Mouse (Mus musculus) liver, adult 10 weeks (tissue): ENCODE measurements around the gene Tas2r116. TPM values are rescaled to one million over a fixed set of nuclear protein-coding genes. Genes with fewer than 3 reads are reported as not detected.

Experiments
- polyA plus RNA-seq: library from polyadenylated mRNA; stranded (reverse); fragments of 350-450 nt; fragmentation: Illumina TruSeq; extraction: RNeasy Lipid Tissue Mini Kit (QIAGEN cat#74804); gene quantifications from one replicate; pipeline ENCODE4 v1.2.3, GENCODE M21; 2014; ENCODE audit warnings: low read depth, low replicate concordance

Gene Tas2r116
- polyA plus RNA-seq: not detected

DNA sequence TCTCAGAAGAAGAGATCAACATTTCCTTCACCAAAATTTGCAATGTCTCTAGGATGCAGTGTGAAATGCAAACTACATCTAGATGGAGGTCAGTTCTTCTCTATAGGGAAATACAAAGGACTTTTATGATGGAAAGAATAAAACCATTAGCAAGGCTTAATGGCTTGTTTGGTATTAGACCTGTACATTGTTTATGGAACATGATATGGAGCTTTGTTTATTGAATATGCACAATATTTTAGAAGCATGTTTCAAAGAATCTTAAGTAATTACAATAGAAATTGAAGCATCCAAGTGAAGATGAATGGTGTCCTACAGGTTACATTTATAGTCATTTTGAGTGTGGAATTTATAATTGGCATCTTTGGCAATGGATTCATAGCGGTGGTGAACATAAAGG lies at the start of gene Tas2r116:
Tas2r116 (plus strand) TSS at position 301 of the 400 bp plus-strand sequence.

DNA sequence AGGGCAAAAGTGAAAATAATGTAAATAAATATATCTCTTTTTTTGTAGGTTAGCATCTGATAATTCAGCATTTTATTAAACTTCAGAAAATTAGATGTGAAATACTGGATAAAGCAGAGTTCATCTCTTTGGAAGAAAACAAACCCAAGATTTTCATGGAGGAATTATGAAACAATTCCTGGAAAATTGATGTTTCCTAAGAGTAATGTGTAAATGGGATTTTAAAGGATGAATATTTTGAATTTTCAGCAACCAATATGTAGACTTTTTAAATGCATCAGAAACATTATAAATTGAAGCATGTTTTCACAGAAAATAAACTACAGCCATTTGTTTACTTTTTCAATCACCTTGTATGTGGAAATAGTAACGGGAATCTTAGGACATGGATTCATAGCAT lies 8.4 kb upstream of the Tas2r116 start, which contains the start of gene Tas2r123:
Tas2r123 (plus strand) TSS at position 301 of the 400 bp plus-strand sequence.

DNA sequence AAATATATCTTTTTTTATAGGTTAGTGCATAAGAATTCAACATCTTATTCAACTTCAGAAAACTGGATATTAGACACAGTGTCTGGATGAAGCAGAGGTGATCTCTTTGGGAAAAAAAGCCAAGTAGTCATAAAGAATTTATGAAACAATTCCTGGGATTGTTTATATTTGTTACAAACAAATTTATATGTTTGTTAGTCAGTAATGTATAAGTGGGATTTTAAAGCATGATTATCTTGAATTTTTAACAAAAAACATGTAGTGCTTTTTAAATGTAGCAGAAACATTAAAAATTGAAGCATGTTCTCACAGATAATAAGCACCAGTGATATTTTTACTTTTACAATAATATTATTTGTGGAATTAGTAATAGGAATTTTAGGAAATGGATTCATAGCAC lies 12.5 kb downstream of the Tas2r116 start, which contains the start of gene Tas2r110:
Tas2r110 (plus strand) TSS at position 301 of the 400 bp plus-strand sequence.

DNA sequence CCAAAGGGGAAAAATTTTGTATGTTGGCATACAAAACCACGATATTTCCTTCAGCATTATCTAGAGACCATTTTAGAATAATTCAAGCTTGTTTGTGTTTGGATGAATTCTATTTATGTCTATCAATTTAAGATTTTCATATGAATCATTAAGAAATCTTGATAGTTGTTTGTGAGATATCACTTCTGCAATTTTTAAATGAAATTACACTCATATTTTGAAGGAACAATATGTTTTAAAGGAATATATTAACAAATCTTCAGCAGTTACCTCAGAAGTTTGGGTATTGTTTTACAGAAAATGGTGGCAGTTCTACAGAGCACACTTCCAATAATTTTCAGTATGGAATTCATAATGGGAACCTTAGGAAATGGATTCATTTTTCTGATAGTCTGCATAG lies 37.5 kb downstream of the Tas2r116 start, which contains the start of gene Tas2r113:
Tas2r113 (plus strand) TSS at position 301 of the 400 bp plus-strand sequence.

Other genes with a start within 250 kb of the Tas2r116 start
- gene A630073D07Rik, start 203.9 kb upstream of the Tas2r116 start, polyA plus RNA-seq: not detected
- gene Tas2r120, start 198.5 kb upstream of the Tas2r116 start, polyA plus RNA-seq: not detected
- gene Tas2r121, start 154.4 kb upstream of the Tas2r116 start, polyA plus RNA-seq: not detected
- gene Tas2r122, start 143.5 kb upstream of the Tas2r116 start, polyA plus RNA-seq: not detected
- not detected for gene Tas2r115, start 117.4 kb upstream of the Tas2r116 start, polyA plus RNA-seq
- not detected for gene Tas2r124, start 100.7 kb upstream of the Tas2r116 start, polyA plus RNA-seq
- gene Tas2r102, start 93.3 kb upstream of the Tas2r116 start, polyA plus RNA-seq: not detected
- not detected for gene Tas2r136, start 77.3 kb upstream of the Tas2r116 start, polyA plus RNA-seq
- gene Tas2r117, start 52.6 kb upstream of the Tas2r116 start, polyA plus RNA-seq: not detected
- not detected for gene Tas2r123, start 8.3 kb upstream of the Tas2r116 start, polyA plus RNA-seq
- not detected for gene Tas2r110, start 12.6 kb downstream of the Tas2r116 start, polyA plus RNA-seq
- gene Tas2r113, start 37.6 kb downstream of the Tas2r116 start, polyA plus RNA-seq: not detected
- not detected for gene Tas2r125, start 54.2 kb downstream of the Tas2r116 start, polyA plus RNA-seq
- gene Tas2r129, start 95.7 kb downstream of the Tas2r116 start, polyA plus RNA-seq: not detected
- gene Tas2r131, start 102.5 kb downstream of the Tas2r116 start, polyA plus RNA-seq: not detected
- not detected for gene Tas2r109, start 125.5 kb downstream of the Tas2r116 start, polyA plus RNA-seq
- not detected for gene Tas2r103, start 181.7 kb downstream of the Tas2r116 start, polyA plus RNA-seq
- not detected for gene Tas2r140, start 200.4 kb downstream of the Tas2r116 start, polyA plus RNA-seq
- 143 TPM for gene Smim10l1, start 249.5 kb downstream of the Tas2r116 start, polyA plus RNA-seq